Mouse (Mus musculus) embryonic fibroblast, embryonic 13.5 days (primary cell): ENCODE data around the gene Dcpp2.

Experiments used
- CTCF ChIP-seq: IDR thresholded peaks from 2 replicates; pipeline ENCODE4 v1.5.1; 2011; ENCODE audit warnings: mild to moderate bottlenecking, control low read depth, low read length, moderate library complexity, borderline replicate concordance; ENCODE audit not compliant: insufficient read depth
- POLR2A ChIP-seq: IDR thresholded peaks from 2 replicates; pipeline ENCODE4 v1.6.1; 2011; ENCODE audit warnings: low read depth, mild to moderate bottlenecking, control low read depth, low read length, moderate library complexity

DNA sequence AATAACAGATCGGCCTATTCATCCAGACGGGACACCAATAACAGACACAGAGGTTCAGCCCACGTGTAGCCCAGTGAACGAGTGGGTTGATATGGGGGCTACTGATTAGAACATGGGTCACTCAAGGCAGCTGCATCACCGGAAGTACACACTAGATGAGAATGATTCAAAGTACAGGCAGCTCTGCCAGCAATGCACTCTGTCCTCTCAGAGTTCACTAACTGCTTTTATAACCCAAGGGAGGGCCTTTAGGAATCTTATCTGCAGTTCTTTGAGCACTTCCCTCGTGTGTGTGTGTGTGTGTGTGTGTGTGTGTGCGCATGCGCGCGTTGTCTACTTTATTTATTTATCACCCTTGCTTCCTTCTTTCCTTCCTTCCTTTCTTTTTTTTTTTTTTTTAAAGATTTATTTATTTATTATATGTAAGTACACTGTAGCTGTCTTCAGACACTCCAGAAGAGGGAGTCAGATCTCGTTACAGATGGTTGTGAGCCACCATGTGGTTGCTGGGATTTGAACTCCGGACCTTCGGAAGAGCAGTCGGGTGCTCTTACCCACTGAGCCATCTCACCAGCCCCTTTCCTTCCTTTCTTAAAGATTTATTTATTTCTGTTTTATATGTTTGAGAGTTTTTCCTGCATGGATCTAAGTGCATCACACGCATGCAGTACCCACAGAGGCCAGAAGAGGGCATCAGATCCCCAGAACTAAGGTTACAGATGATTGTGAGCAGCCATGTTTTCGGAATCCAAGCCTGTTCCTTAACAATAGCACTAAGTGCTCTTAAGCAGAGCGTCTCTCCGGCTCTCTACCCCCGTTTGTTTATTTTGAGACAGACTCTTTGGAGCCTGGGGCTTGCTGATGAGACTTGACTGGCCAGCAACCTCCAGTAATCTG is 29.6 kb upstream of the Dcpp2 start:
- TF ChIP-seq POLR2A (no peak), CTCF (peak; percentile 32; the same call in 1 of the 2 replicates)
